Mouse (Mus musculus) thymus, postnatal 14 days (tissue): ENCODE data around the gene Zfp523.
"Not testable (repeated sequence)": the region's sequence is repeated elsewhere in the genome, so short reads cannot be mapped to it uniquely, and the experiment has no call there.

ENCODE experiments used
- DNase-seq: peaks from one replicate; pipeline ENCODE4 v3.0.0; 2021

Gene Zfp523

GRCm38 (mm10) chr17:28213236-28213635, 36.3 kb downstream of the Zfp523 start:
- DNase-seq: peak; percentile 72

- DNase-seq: no peak
Measured at GRCm38 (mm10) chr17:28216791-28217190, 39.9 kb downstream of the Zfp523 start.

GRCm38 (mm10) chr17:28217721-28218649, 41.1 kb downstream of the Zfp523 start:
- DNase-seq: peak; percentile 90

- not testable (repeated sequence) for DNase-seq
Measured at GRCm38 (mm10) chr17:28222463-28222862, 45.5 kb downstream of the Zfp523 start.

- DNase-seq: peak; percentile 97
Measured at GRCm38 (mm10) chr17:28223561-28224391, 46.8 kb downstream of the Zfp523 start.

- DNase-seq: no peak
Measured at GRCm38 (mm10) chr17:28224615-28225014, 47.7 kb downstream of the Zfp523 start.

- DNase-seq: peak; percentile 95
Measured at GRCm38 (mm10) chr17:28226014-28226413, 49.1 kb downstream of the Zfp523 start.

- DNase-seq: no peak
Measured at GRCm38 (mm10) chr17:28230486-28230885, 53.6 kb downstream of the Zfp523 start.

- no peak for DNase-seq
Measured at GRCm38 (mm10) chr17:28231026-28231736, 54.3 kb downstream of the Zfp523 start.

GRCm38 (mm10) chr17:28232475-28233060, 55.6 kb downstream of the Zfp523 start, which contains the start of gene Ppard:
Gene Ppard, plus strand, starts transcription at chr17:28232700.
- DNase-seq: peak; percentile 99

- peak; percentile 42 for DNase-seq
Measured at GRCm38 (mm10) chr17:28233091-28233731, 56.3 kb downstream of the Zfp523 start.

GRCm38 (mm10) chr17:28234641-28235040, 57.7 kb downstream of the Zfp523 start:
- no peak for DNase-seq

- DNase-seq: no peak
Measured at GRCm38 (mm10) chr17:28235982-28236635, 59.2 kb downstream of the Zfp523 start.

- DNase-seq: no peak
Measured at GRCm38 (mm10) chr17:28236636-28237015, 59.7 kb downstream of the Zfp523 start.

- no peak for DNase-seq
Measured at GRCm38 (mm10) chr17:28237362-28237761, 60.4 kb downstream of the Zfp523 start.

- no peak for DNase-seq
Measured at GRCm38 (mm10) chr17:28237874-28238273, 60.9 kb downstream of the Zfp523 start.

- no peak for DNase-seq
Measured at GRCm38 (mm10) chr17:28240846-28241245, 63.9 kb downstream of the Zfp523 start.

- DNase-seq: no peak
Measured at GRCm38 (mm10) chr17:28242296-28242695, 65.4 kb downstream of the Zfp523 start.

GRCm38 (mm10) chr17:28244214-28244613, 67.3 kb downstream of the Zfp523 start:
- DNase-seq: no peak

- DNase-seq: no peak
Measured at GRCm38 (mm10) chr17:28244714-28245113, 67.8 kb downstream of the Zfp523 start.

- peak; percentile 34 for DNase-seq
Measured at GRCm38 (mm10) chr17:28246640-28247039, 69.7 kb downstream of the Zfp523 start.
